Mouse (Mus musculus) 416B (cell line): ENCODE measurements at regions not wholly inside any gene's neighbourhood (a gene's known extent, or its start where the extent isn't known, plus 50 kb on each side); places are given as distances from the start of the nearest gene placed in this dataset.

ENCODE experiments used
- DNase-seq: peaks from one replicate; pipeline ENCODE4 v3.0.0; 2011; ENCODE audit warnings: low read depth

DNA sequence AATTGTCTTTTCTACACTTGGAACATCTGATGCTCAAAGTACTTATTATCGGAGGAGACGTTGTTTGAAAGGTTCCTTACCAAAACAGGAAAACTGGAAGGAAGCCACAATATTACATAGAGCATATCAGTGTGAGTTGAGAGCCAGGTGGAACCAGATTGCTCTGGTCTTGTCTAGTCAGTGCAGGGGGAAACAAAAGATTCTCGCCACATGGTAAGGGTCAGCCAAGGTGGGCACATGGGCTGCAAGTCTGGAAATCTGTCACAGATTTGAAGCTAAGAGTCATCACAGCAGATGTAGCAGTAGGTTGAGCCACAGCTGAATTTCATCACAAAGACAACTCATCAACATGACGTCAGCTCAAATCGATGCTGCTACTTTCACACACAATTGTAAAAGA is 681.8 kb downstream of the Stpg2 start:
- no peak for DNase-seq

DNA sequence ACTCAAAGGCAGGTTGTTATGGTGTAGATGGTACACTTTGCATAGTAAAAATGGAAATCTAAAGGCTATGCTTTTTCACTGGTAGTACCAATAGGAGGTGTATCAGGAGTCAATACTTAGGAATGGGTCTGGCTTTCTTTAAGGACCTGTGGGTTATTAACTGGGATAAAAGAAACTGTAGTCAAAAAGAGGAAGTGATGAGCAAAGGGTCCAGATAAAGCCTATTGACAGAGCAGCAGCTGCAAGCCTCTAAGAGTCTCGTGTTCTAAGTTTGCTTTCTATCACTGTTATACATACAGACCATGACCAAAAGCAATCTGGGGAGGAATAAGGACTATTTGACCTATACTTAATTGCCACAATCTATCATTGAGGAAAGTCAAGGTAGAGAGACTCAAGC is 683.0 kb downstream of the Stpg2 start:
- DNase-seq = no peak

GRCm38 (mm10) chr3:139890186-139890585 is 684.7 kb downstream of the Stpg2 start:
- DNase-seq = no peak

- no peak for DNase-seq
Observed at GRCm38 (mm10) chr3:139897894-139898293, 692.4 kb downstream of the Stpg2 start.

- no peak for DNase-seq
Observed at GRCm38 (mm10) chr3:139899213-139899612, 693.7 kb downstream of the Stpg2 start.

- DNase-seq = no peak
Observed at GRCm38 (mm10) chr3:139913639-139914330, 708.3 kb downstream of the Stpg2 start.

GRCm38 (mm10) chr3:139922267-139922666 is 716.8 kb downstream of the Stpg2 start:
- DNase-seq = peak; percentile 26

- DNase-seq = no peak
Observed at GRCm38 (mm10) chr3:139933039-139933438, 727.5 kb downstream of the Stpg2 start.

DNA sequence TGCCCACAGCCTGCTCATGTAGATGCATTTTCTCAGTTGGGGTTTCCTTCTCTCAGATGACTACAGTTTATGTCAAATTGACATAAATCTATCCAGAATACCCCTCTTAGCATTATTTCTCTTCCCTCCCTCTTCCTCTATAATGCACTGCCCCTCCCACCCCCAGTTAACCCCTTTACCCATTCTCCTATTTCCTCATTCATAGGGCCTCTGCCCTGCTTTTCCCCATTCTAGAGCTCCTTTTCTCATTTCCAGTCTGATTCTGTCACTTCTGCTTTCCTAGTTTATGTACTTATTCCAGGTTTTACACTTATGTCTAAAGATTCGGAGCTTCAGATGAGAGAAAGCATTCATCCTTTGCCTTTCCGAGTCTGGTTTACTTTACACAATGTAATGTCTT is 740.7 kb downstream of the Stpg2 start:
- no peak for DNase-seq

GRCm38 (mm10) chr3:139947247-139947646 is 741.8 kb downstream of the Stpg2 start:
- DNase-seq = no peak

DNA sequence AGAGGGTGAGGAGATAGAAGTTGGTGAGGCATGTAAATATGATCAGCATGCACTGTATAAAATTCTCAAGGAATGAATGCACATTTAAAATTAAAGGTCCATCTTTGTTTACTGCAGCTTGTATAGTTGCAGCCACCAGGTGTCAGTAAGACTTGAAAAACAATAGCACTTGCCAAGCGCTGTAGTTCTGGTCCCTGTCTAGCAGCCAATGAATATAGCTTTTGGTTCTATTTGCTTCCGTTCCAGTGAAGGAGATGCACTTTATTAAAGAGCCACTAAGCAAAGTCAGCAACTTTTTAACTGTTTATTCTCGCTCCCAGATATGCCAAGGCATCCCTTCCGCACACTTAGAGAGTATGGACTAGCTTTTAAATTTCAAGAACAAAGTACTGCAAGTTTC is 743.6 kb downstream of the Stpg2 start:
- no peak for DNase-seq

DNA sequence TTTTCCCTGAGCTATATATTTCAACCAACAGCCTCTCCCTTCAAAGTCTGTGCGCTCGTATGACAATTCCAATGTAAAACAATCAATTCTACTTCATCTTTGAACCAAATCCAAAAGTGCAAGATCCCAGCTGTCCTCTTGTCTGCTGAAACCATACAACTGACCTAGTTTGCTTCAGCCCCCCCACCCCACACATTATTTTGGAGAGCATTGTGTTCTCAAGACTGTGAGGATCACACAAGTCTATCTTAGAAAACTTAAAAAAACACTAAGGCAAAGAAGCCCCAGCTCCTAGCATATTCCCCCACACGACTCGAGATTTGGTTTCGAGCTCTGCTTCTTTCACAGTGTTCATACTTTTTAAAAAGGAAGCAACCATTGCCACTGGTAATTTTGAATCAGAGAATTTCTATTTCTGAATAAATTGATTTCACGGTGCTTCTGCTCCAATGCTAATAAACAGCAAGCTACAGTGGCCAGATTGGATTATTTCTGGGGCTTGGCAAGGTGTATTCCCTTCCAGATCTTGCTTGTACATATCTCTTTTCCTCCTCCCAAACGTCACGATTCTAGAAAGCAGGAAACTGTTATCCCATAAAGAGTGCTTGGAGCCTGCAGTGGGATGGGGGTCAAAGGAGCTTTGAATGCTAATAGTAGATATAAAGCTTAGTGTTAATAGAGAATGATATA is 744.7 kb downstream of the Stpg2 start:
- no peak for DNase-seq

DNA sequence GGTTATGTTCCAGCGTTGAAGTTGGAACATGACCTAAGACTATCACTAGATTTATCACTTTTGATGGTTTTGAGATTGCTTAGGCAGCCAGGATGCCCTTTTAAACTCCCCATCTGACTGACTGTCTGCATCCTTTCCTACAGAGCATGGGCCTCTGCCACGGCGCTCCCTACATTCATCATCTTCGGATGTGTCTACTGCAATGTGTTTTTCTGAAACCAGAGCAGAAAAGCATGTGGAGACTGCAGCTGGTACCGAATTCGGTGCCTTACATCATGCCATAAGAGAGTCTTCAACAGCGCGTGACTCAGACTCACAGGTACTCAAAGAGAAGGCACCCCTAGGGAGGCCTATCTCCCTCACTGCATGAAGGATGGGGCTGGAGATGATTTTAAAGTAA is 746.0 kb downstream of the Stpg2 start:
- no peak for DNase-seq

GRCm38 (mm10) chr3:139978172-139978571 is 772.7 kb downstream of the Stpg2 start:
- DNase-seq = no peak

- no peak for DNase-seq
Observed at GRCm38 (mm10) chr3:139985830-139986481, 780.5 kb downstream of the Stpg2 start.

DNA sequence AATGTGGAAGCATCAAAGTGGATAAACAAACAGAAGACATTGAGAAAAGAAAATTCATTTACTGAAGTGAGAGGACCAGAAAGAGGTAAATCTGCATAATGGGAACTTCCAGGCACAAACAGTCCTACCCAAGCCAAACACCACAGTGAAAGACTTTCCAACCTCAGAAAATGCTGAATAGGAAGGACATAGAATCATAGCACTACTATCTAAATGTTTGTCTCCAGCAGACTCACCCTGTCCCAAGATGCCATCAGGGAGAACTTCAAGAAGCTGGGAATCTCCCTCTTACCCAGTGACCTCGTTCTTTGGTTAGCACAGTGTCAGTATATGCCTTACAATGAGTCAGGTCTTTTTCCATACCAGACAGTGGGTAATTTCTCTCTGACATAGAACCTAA is 783.4 kb downstream of the Stpg2 start:
- DNase-seq = no peak

- DNase-seq = no peak
Observed at GRCm38 (mm10) chr3:139989380-139989779, 783.9 kb downstream of the Stpg2 start.

DNA sequence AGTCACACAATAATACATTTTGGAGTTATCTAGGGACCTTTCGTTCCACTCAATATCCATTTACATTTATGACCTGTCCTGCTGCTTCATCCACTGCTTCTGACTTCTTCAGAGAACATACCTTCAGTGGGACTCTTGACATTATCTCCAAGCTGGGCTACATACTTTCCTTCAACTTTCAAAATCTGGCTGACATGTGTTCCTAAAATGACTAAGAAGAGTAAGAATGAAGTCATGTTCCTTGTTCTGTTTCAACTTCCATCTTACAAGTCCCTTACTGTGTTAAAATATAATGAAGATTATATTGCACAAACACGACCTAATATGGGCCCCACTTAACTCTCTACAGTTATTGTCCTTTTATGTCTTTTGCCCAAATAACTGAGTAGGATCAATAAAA is 807.0 kb downstream of the Stpg2 start:
- no peak for DNase-seq

GRCm38 (mm10) chr3:140034101-140034500 is 828.6 kb downstream of the Stpg2 start:
- no peak for DNase-seq

DNA sequence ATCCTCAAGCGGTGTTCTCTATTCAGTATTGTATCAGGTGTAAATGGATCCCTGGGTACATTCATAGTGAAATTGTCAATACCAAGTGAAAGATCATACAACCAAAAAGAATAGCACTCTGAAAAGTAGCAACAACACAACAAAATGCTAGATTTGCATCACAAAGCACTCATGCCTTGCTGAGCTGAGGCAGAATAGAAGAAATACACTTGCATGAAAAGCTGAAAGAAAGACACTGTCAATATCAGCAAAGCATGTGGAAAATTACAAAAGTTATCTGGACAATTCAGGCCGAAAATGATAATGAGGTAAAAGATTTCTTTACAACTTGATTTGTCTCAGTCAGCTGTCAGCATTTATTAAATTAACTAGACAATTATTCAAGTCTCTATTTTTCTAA is 829.6 kb downstream of the Stpg2 start:
- no peak for DNase-seq

DNA sequence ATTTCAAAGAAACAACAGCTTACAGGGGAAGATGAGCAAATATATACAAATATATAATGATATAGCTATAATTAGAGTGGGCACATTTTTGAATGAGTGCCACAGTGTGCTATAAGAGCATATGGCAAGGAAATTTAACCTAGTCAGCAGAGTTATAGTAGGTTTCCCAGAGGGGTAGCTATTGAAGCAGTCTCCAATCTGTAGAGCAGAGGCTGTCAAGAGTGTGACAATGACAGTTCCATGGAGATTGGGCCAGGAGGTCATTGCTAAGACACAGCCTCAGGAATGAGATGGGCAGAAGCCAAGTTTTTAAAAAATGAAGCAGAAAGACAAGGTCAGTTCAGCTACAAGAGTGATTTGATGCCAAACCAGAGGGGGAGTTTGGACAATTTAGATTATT is 839.4 kb downstream of the Stpg2 start:
- no peak for DNase-seq

DNA sequence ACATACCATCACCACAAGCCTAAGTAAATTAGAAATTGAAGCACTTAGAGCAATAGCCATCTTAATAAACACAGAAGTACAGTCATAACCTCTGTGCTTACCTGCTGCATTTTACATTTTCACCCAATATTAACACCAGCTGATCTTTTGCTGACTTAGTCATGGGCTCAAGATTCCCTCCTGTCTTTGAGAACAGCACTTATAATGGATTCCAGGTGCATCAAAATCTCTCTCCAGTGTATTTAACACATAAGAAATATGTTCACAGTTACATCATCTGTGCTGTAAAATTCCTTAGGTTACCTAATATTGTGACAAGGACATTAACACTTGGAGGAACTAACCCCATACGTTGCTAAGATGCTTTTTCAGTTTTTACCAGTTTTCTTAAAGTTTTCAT is 849.1 kb downstream of the Stpg2 start:
- DNase-seq = no peak

- DNase-seq = no peak
Observed at GRCm38 (mm10) chr3:140057962-140058631, 852.6 kb downstream of the Stpg2 start.
